Mouse (Mus musculus): ENCODE data around the gene Tmem233. TPM values are rescaled to one million over a fixed set of nuclear protein-coding genes. Genes with fewer than 3 reads are reported as not detected.

Gene Tmem233
- polyA plus RNA-seq, 1 experiment: not detected

DNA sequence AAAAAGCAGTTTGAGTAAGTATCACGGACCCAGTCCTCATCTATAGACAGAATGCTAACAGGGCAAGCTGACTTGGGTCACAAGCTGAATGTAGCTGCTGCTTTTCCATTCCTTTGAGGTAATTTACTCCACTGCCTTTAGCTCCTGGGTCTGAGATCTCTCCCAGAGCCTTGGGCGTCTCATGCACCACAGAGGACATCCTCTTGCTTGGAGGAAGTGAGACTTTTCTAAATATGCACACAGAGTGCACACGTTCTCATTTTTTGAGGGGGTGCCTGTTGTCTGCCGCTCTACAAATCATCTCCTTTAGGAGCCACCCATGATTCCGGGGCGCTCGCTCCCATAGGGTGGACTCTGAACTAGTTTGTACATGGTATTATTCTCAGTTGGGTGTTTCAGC is 70.5 kb downstream of the Tmem233 start:
- TF ChIP-seq CTCF (IDR thresholded peaks at IDR 0.05; ENCODE audit: borderline replicate concordance, control insufficient read depth, extremely low read depth, insufficient read depth, low read length, poor library complexity) (no peak), POLR2A (IDR thresholded peaks at IDR 0.05; ENCODE audit: control insufficient read depth, extremely low read depth, insufficient read depth, low read length, poor library complexity) (no peak)
- Histone ChIP-seq H3K27me3 (ENCODE audit: control insufficient read depth, insufficient read depth, low read length) (no peaks in the 10 kb centered on the region; the same call in 1 of the 2 replicates), H3K27ac (ENCODE audit: control insufficient read depth, insufficient read depth, low read length) (no peak overlapping the region), H3K36me3 (ENCODE audit: control insufficient read depth, insufficient read depth, low read length) (peaks cover 39% of the 10 kb centered on the region), H3K4me1 (replicated peaks; ENCODE audit: control insufficient read depth, insufficient read depth, low read length) (no peaks in the 10 kb centered on the region), H3K4me3 (ENCODE audit: control insufficient read depth, insufficient read depth, low read length) (no peak overlapping the region)
- WGBS: 82% methylated on average over 7 of the region's 7 CpGs
- DNase-seq: no peak

DNA sequence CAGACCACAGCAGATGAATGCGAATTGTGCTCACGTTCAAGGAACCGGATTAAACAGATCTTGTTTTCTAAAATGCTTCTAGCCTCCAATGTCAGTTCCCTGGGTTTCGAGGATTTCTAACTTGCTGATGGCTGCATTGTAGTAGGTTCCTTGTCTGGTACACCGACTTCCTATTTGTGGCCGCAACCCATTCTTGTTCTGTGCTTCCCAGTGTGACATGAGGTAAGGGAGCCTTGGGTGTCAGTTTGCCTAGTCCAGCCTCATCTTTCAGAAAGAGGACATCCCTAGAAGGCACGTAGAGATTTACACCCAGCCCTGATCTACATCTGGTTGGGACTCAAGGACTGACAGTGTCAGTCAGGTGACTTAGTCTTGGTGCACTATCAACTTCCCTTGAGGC is 71.3 kb downstream of the Tmem233 start:
- no peak overlapping the region for H3K4me3 ChIP-seq (ENCODE audit: control insufficient read depth, insufficient read depth, low read length)
- TF ChIP-seq CTCF (IDR thresholded peaks at IDR 0.05; ENCODE audit: borderline replicate concordance, control insufficient read depth, extremely low read depth, insufficient read depth, low read length, poor library complexity): no peak
- no peak for TF ChIP-seq POLR2A (IDR thresholded peaks at IDR 0.05; ENCODE audit: control insufficient read depth, extremely low read depth, insufficient read depth, low read length, poor library complexity)
- WGBS: 69% methylated on average over 7 of the region's 7 CpGs
- H3K27ac ChIP-seq (ENCODE audit: control insufficient read depth, insufficient read depth, low read length): no peak overlapping the region
- DNase-seq: no peak
- H3K36me3 ChIP-seq (ENCODE audit: control insufficient read depth, insufficient read depth, low read length): peaks cover 31% of the 10 kb centered on the region
- H3K27me3 ChIP-seq (ENCODE audit: control insufficient read depth, insufficient read depth, low read length): no peaks in the 10 kb centered on the region; the same call in 1 of the 2 replicates
- no peaks in the 10 kb centered on the region for H3K4me1 ChIP-seq (replicated peaks; ENCODE audit: control insufficient read depth, insufficient read depth, low read length)

DNA sequence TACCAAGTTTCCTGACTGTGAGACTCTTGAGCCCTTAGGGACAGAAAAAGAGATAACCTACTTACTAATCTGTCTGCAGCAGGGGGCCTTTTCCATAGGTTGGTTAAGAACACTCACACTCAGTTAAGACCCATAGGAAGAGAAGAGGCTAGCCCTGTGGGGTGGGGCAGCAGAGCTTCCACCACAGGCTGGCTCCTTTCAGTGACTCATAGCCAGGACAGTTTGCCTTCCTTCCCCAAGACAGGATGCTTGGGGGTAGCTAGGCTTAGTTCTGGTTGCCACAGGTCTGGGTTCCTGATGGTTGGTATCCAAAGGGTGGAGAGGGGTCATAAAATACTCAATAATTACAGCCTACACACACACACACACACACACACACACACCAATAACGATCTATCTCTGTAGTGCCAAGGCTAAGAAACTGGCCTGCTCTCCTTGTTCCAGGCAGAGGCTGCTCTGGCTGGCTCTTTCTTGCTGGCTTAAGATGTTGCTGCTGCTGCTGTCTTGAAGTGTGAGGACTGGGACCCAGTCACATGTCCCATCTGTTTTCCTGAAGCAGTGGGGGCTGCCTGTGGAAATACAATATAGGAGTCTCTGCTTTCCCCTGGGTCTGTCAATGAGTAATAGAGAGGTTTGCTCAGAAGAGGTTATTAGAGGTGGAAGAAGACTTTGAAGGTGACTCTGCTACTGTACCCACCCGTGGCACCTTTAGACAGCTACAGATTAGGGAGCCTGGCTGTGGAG is 73.0 kb downstream of the Tmem233 start:
- DNase-seq: no peak
- 81% methylated on average over 2 of the region's 2 CpGs for WGBS
- no peak overlapping the region for H3K4me3 ChIP-seq (ENCODE audit: control insufficient read depth, insufficient read depth, low read length)
- no peaks in the 10 kb centered on the region; the same call in 1 of the 2 replicates for H3K27me3 ChIP-seq (ENCODE audit: control insufficient read depth, insufficient read depth, low read length)
- no peaks in the 10 kb centered on the region for H3K4me1 ChIP-seq (replicated peaks; ENCODE audit: control insufficient read depth, insufficient read depth, low read length)
- no peak overlapping the region for H3K27ac ChIP-seq (ENCODE audit: control insufficient read depth, insufficient read depth, low read length)
- TF ChIP-seq CTCF (IDR thresholded peaks at IDR 0.05; ENCODE audit: borderline replicate concordance, control insufficient read depth, extremely low read depth, insufficient read depth, low read length, poor library complexity): no peak
- TF ChIP-seq POLR2A (IDR thresholded peaks at IDR 0.05; ENCODE audit: control insufficient read depth, extremely low read depth, insufficient read depth, low read length, poor library complexity): no peak
- peaks cover 17% of the 10 kb centered on the region for H3K36me3 ChIP-seq (ENCODE audit: control insufficient read depth, insufficient read depth, low read length)

DNA sequence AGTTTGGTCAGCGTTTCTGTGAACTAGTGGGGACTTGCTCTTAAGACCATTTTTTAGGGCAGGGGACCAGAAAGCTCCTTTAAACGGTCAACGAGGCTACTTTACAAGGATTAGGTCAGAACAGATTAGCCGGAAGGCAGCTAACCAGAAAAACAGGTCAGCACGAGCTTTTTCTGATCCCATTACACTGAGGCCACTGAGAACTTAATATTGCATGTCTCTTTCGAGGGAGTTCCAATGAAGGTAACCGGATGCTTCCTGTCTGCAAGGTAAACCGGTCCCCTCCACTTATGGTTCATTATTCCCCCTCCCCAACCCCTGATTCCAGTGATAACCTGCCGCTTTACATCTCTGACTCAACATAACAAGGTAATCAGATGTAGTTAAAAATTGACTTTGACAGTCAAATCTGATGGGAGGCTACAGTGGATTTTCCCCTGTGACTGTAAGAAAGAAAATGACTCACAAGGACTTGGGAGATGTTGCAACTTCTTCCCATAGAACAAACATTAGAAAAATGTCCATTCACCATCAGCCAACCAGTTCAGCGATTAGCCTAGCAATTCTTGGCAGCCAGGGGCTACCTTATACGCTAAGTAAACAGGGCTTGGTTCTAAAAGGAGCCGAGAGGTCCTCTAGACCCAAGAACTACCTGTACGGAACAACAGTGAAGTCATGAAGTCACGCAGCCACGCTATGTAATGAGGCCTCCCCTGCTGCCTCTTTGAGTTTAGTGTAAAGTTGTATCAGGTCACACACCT is 73.8 kb downstream of the Tmem233 start:
- DNase-seq: no peak
- 94% methylated on average over 15 of the region's 15 CpGs for whole genome bisulfite sequencing
- Histone ChIP-seq H3K4me3 (ENCODE audit: control insufficient read depth, insufficient read depth, low read length) (no peak overlapping the region), H3K27me3 (ENCODE audit: control insufficient read depth, insufficient read depth, low read length) (no peaks in the 10 kb centered on the region; the same call in 1 of the 2 replicates), H3K36me3 (ENCODE audit: control insufficient read depth, insufficient read depth, low read length) (peaks cover 9% of the 10 kb centered on the region), H3K4me1 (replicated peaks; ENCODE audit: control insufficient read depth, insufficient read depth, low read length) (no peaks in the 10 kb centered on the region), H3K27ac (ENCODE audit: control insufficient read depth, insufficient read depth, low read length) (no peak overlapping the region)
- no peak for TF ChIP-seq CTCF (IDR thresholded peaks at IDR 0.05; ENCODE audit: borderline replicate concordance, control insufficient read depth, extremely low read depth, insufficient read depth, low read length, poor library complexity)
- TF ChIP-seq POLR2A (IDR thresholded peaks at IDR 0.05; ENCODE audit: control insufficient read depth, extremely low read depth, insufficient read depth, low read length, poor library complexity): no peak

DNA sequence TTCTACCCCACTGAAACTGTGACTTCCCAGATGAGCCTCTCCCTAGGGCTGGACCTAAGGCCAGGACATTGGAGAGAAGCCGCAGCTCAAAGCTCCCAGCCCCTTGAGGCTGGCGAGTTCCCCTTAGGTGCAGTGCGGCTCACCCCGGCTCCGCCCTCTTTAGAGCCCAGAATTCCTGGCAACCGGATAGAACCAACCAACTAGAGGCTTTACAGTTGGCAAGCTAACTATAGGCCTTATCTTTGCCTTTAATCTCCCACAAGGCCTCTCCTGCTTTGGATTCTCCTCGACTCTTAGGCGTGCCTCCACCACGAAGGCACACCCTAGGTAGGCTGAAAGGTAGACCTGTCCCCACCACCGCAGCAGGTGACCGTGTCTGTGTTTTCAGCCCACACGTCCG is 75.3 kb downstream of the Tmem233 start:
- Histone ChIP-seq H3K4me1 (replicated peaks; ENCODE audit: control insufficient read depth, insufficient read depth, low read length) (no peaks in the 10 kb centered on the region), H3K36me3 (ENCODE audit: control insufficient read depth, insufficient read depth, low read length) (no peaks in the 10 kb centered on the region), H3K27me3 (ENCODE audit: control insufficient read depth, insufficient read depth, low read length) (no peaks in the 10 kb centered on the region; the same call in 1 of the 2 replicates), H3K4me3 (ENCODE audit: control insufficient read depth, insufficient read depth, low read length) (no peak overlapping the region), H3K27ac (ENCODE audit: control insufficient read depth, insufficient read depth, low read length) (no peak overlapping the region)
- no peak for DNase-seq
- WGBS: 95% methylated on average over 13 of the region's 13 CpGs
- TF ChIP-seq CTCF (IDR thresholded peaks at IDR 0.05; ENCODE audit: borderline replicate concordance, control insufficient read depth, extremely low read depth, insufficient read depth, low read length, poor library complexity): no peak
- no peak for TF ChIP-seq POLR2A (IDR thresholded peaks at IDR 0.05; ENCODE audit: control insufficient read depth, extremely low read depth, insufficient read depth, low read length, poor library complexity)

DNA sequence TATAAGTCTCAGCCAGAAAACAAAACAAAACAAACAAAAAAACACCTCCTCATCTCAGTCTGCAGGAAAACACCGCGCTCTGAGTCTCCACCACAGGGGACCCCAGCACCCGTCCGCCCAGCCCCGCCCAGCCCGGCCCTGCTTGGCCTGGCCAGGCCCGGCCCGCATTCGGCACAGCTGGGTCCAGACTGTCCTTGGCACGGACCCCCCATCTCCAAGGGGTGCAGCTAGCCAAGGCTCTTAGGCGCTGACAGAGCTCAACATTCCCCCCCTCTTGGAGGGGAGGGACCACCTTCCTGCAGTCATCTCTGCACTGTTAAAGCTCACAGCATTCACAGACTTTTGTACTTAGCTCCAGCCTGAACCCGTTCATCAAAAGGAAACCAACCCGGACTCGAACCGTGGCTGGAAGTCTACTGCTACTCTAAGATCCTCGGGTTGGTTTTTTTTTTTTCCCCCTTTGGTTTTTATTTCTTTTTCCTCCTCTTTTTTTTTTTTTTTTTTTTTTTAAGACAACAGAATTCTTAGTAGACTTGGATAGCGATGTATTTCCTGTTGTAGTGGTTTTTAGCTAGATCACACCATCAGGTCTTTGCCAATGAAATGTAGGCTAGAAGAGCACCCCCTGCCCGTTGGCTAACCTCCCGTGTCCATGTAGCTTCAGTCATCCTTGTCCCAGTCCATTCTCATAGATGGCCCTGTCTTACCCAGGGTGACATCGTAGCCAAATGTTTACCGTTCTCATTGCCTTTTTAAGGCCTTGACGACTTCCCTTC is 76.5 kb downstream of the Tmem233 start:
- no peak for DNase-seq

More for the DNA sequence above, 76.5 kb downstream of the Tmem233 start:
- H3K36me3 ChIP-seq (ENCODE audit: control insufficient read depth, insufficient read depth, low read length): no peaks in the 10 kb centered on the region
- H3K4me1 ChIP-seq (replicated peaks; ENCODE audit: control insufficient read depth, insufficient read depth, low read length): no peaks in the 10 kb centered on the region
- no peak overlapping the region for H3K27ac ChIP-seq (ENCODE audit: control insufficient read depth, insufficient read depth, low read length)
- H3K4me3 ChIP-seq (ENCODE audit: control insufficient read depth, insufficient read depth, low read length): no peak overlapping the region
- H3K27me3 ChIP-seq (ENCODE audit: control insufficient read depth, insufficient read depth, low read length): no peaks in the 10 kb centered on the region
- 89% methylated on average over 22 of the region's 22 CpGs for WGBS
- TF ChIP-seq POLR2A (IDR thresholded peaks at IDR 0.05; ENCODE audit: control insufficient read depth, extremely low read depth, insufficient read depth, low read length, poor library complexity) (no peak), CTCF (IDR thresholded peaks at IDR 0.05; ENCODE audit: borderline replicate concordance, control insufficient read depth, extremely low read depth, insufficient read depth, low read length, poor library complexity) (no peak)

Data from thymus, adult 2 months (tissue).